Mouse (Mus musculus): ENCODE measurements around the gene Dab1. TPM values are rescaled to one million over a fixed set of nuclear protein-coding genes. Genes with fewer than 3 reads are reported as not detected.

The Dab1 gene
- total RNA-seq, 2 experiments from 2014 or later: 0.74 to 2.3 TPM

- DNase-seq (ENCODE audit: low spot score in 2 of 2): no peak
Measured at GRCm38 (mm10) chr4:104218765-104219164, 599.6 kb downstream of the Dab1 start.

GRCm38 (mm10) chr4:104220099-104220498 is 600.9 kb downstream of the Dab1 start:
- DNase-seq (ENCODE audit: low spot score in 2 of 2): no peak

- no peak for DNase-seq (ENCODE audit: low spot score in 2 of 2)
Measured at GRCm38 (mm10) chr4:104229296-104229695, 610.1 kb downstream of the Dab1 start.

GRCm38 (mm10) chr4:104246506-104246905 is 627.3 kb downstream of the Dab1 start:
- DNase-seq (ENCODE audit: low spot score in 2 of 2): peak in 1 of 2 experiments; percentile 7

GRCm38 (mm10) chr4:104249462-104249861 is 630.3 kb downstream of the Dab1 start:
- DNase-seq (ENCODE audit: low spot score in 2 of 2): no peak

- DNase-seq (ENCODE audit: low spot score in 2 of 2): no peak
Measured at GRCm38 (mm10) chr4:104257776-104258175, 638.6 kb downstream of the Dab1 start.

GRCm38 (mm10) chr4:104269422-104270172 is 650.4 kb downstream of the Dab1 start:
- DNase-seq (ENCODE audit: low spot score in 2 of 2): no peak

GRCm38 (mm10) chr4:104270173-104270557 is 651.0 kb downstream of the Dab1 start:
- no peak for DNase-seq (ENCODE audit: low spot score in 2 of 2)

GRCm38 (mm10) chr4:104275260-104275659 is 656.1 kb downstream of the Dab1 start:
- no peak for DNase-seq (ENCODE audit: low spot score in 2 of 2)

GRCm38 (mm10) chr4:104276916-104277315 is 657.8 kb downstream of the Dab1 start:
- DNase-seq (ENCODE audit: low spot score in 2 of 2): no peak

- DNase-seq (ENCODE audit: low spot score in 2 of 2): no peak
Measured at GRCm38 (mm10) chr4:104281518-104281917, 662.4 kb downstream of the Dab1 start.

- DNase-seq (ENCODE audit: low spot score in 2 of 2): no peak
Measured at GRCm38 (mm10) chr4:104283906-104284305, 664.7 kb downstream of the Dab1 start.

- DNase-seq (ENCODE audit: low spot score in 2 of 2): no peak
Measured at GRCm38 (mm10) chr4:104288401-104288800, 669.2 kb downstream of the Dab1 start.

- no peak for DNase-seq (ENCODE audit: low spot score in 2 of 2)
Measured at GRCm38 (mm10) chr4:104301764-104302163, 682.6 kb downstream of the Dab1 start.

GRCm38 (mm10) chr4:104302996-104303652 is 684.0 kb downstream of the Dab1 start:
- DNase-seq (ENCODE audit: low spot score in 2 of 2): no peak

- no peak for DNase-seq (ENCODE audit: low spot score in 2 of 2)
Measured at GRCm38 (mm10) chr4:104307781-104308180, 688.6 kb downstream of the Dab1 start.

- no peak for DNase-seq (ENCODE audit: low spot score in 2 of 2)
Measured at GRCm38 (mm10) chr4:104326221-104326620, 707.1 kb downstream of the Dab1 start.

GRCm38 (mm10) chr4:104331896-104332295 is 712.7 kb downstream of the Dab1 start:
- DNase-seq (ENCODE audit: low spot score in 2 of 2): no peak

GRCm38 (mm10) chr4:104332399-104332798 is 713.2 kb downstream of the Dab1 start:
- DNase-seq (ENCODE audit: low spot score in 2 of 2): no peak

- DNase-seq (ENCODE audit: low spot score in 2 of 2): no peak
Measured at GRCm38 (mm10) chr4:104337279-104337678, 718.1 kb downstream of the Dab1 start.

GRCm38 (mm10) chr4:104338382-104338781 is 719.2 kb downstream of the Dab1 start:
- no peak for DNase-seq (ENCODE audit: low spot score in 2 of 2)

- DNase-seq (ENCODE audit: low spot score in 2 of 2): no peak
Measured at GRCm38 (mm10) chr4:104361345-104361744, 742.2 kb downstream of the Dab1 start.

- DNase-seq (ENCODE audit: low spot score in 2 of 2): no peak
Measured at GRCm38 (mm10) chr4:104366491-104366890, 747.3 kb downstream of the Dab1 start.
